Mouse (Mus musculus) liver, embryonic 11.5 days (tissue): ENCODE measurements around the gene Lax1. TPM values are rescaled to one million over a fixed set of nuclear protein-coding genes. Genes with fewer than 3 reads are reported as not detected.

Experiments
- ATAC-seq: fragments of 200-750 bp; cut with Nextera tagmentation; replicated peaks from 2 replicates; pipeline ENCODE4 v1.8.0; 2017; ENCODE audit warnings: moderate number of reproducible peaks, mild to moderate bottlenecking, moderate TSS enrichment, moderate library complexity; ENCODE audit not compliant: low FRiP score
- DNase-seq: peaks from one replicate; pipeline ENCODE4 v3.0.0-alpha.2; 2017; ENCODE audit warnings: low spot score
- H3K27ac ChIP-seq: fragments of 300-500 bp; sonication (generic); 2 replicates; pipeline ENCODE4 v1.5.1; 2014; ENCODE audit warnings: mild to moderate bottlenecking, low read depth, low read length, control low read depth
- H3K27me3 ChIP-seq: fragments of 300-500 bp; sonication (generic); replicated peaks from 2 replicates; pipeline ENCODE4 v1.6.1; 2014; ENCODE audit warnings: low read length, mixed read lengths; ENCODE audit not compliant: control insufficient read depth, insufficient read depth
- H3K36me3 ChIP-seq: fragments of 300-500 bp; sonication (generic); 2 replicates; pipeline ENCODE4 v1.6.1; 2014; ENCODE audit warnings: mild to moderate bottlenecking, low read length, moderate library complexity, mixed read lengths; ENCODE audit not compliant: control insufficient read depth, insufficient read depth
- H3K4me1 ChIP-seq: fragments of 300-500 bp; sonication (generic); replicated peaks from 2 replicates; pipeline ENCODE4 v1.6.1; 2014; ENCODE audit warnings: low read length, mixed read lengths; ENCODE audit not compliant: control insufficient read depth, insufficient read depth
- H3K4me2 ChIP-seq: fragments of 300-500 bp; sonication (generic); 2 replicates; pipeline ENCODE4 v1.6.1; 2014; ENCODE audit warnings: mild to moderate bottlenecking, control low read depth, moderate library complexity
- H3K4me3 ChIP-seq: fragments of 300-500 bp; sonication (generic); 2 replicates; pipeline ENCODE4 v1.5.1; 2014; ENCODE audit warnings: low read depth, low read length, control low read depth
- H3K9ac ChIP-seq: fragments of 300-500 bp; sonication (generic); 2 replicates; pipeline ENCODE4 v1.6.1; 2014; ENCODE audit warnings: low read depth, low read length, control low read depth
- H3K9me3 ChIP-seq: fragments of 300-500 bp; sonication (generic); 2 replicates; pipeline ENCODE4 v1.6.1; 2016; ENCODE audit warnings: low read length, inconsistent platforms, mixed read lengths; ENCODE audit not compliant: control insufficient read depth
- WGBS: fragments of 180-500 bp; shearing (Covaris S2); extraction: QIAGEN DNeasy Blood & Tissue Kit; methylation state at CpG from one replicate; pipeline ENCODE4 v1.1.7; 2014; 5-methylcytosine and 5-hydroxymethylcytosine counted together
- microRNA-seq: library from miRNA; unstranded; fragments of <30 nt; microRNA quantifications from one replicate; pipeline ENCODE4, GENCODE M21; 2017; ENCODE audit warnings: borderline number of aligned reads
- polyA plus RNA-seq: library from polyadenylated mRNA; unstranded; fragments of >200 nt; fragmentation: Nextera tagmentation; extraction: Ambion mirVana; gene quantifications from 2 replicates; pipeline ENCODE4 v1.2.1, GENCODE M21; 2014

Lax1 gene
- polyA plus RNA-seq, 1 experiment from 2014 or later, result 0.62 TPM

DNA sequence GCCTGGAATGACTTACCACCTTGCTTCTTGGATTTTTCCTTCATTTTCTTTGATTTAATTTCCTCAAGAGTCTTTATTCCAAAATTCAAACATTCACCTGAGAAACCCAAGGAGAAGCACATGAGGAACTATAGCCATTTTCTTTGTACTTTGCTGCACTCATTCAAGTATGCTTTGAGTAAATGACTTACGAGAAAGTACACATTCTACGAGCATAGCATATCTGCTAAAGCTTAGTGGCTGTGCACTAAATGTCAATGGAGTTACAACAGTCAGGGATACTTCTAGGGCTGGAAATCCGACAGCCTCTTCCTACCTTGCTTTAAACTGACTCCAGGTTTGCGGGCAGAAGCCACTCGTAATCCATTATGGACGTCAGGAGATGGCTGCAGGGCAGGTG is 51.4 kb downstream of the Lax1 start:
- DNase-seq (no peak), ATAC-seq (no peak)
- no peaks in the 10 kb centered on the region for H3K9me3 ChIP-seq
- H3K27me3 ChIP-seq, result no peaks in the 10 kb centered on the region
- no peak overlapping the region for H3K9ac ChIP-seq
- no peaks in the 10 kb centered on the region for H3K4me1 ChIP-seq
- peaks cover 47% of the 10 kb centered on the region for H3K36me3 ChIP-seq
- 93% methylated on average over 6 of the region's 6 CpGs for WGBS
- no peak overlapping the region for H3K4me3 ChIP-seq
- no peak overlapping the region for H3K27ac ChIP-seq
- no peak overlapping the region for H3K4me2 ChIP-seq

DNA sequence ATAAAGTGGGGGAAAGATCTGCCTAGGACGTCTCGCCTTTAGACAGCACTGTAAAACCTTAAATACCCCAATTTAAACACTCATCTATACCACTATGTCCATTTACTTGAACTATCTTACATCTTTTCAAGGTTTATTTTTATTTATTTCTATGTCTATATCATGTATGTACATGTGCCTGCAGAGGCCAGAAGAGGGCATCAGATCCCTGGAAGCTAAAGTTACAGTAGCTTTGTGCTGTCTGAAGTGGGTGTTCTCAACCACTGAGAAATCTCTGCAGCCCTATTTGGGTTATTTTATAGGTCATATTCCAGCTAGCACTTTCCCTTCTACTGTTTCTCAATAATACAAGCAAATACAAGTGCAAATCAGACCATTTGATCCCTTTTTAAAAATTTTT is 57.7 kb downstream of the Lax1 start:
- Histone ChIP-seq H3K4me2 (no peak overlapping the region), H3K9me3 (no peaks in the 10 kb centered on the region), H3K4me3 (no peak overlapping the region), H3K9ac (no peak overlapping the region), H3K36me3 (peaks cover 44% of the 10 kb centered on the region), H3K27me3 (no peaks in the 10 kb centered on the region), H3K4me1 (no peaks in the 10 kb centered on the region), H3K27ac (no peak overlapping the region)
- DNase-seq (no peak), ATAC-seq (no peak)
- 87% methylated on average over 2 of the region's 2 CpGs for WGBS

Small RNAs within 50 kb of the gene (microRNA-seq; reads per million reads assigned to microRNA genes)
- 2.8 reads per million for gene Mir6903

Other genes with a start within 250 kb of the Lax1 start
- 690 and 722 TPM in 2 replicates for gene Snrpe, start 79.8 kb downstream of the Lax1 start, polyA plus RNA-seq
- not detected in 2 replicates for gene Zbed6, start 29.2 kb downstream of the Lax1 start, polyA plus RNA-seq
- gene Gm38394, start 28.8 kb downstream of the Lax1 start, polyA plus RNA-seq, result 4.4 and 4.5 TPM in 2 replicates
- gene Atp2b4, start 110.9 kb upstream of the Lax1 start, polyA plus RNA-seq, result 17.1 and 19.6 TPM in 2 replicates
- gene Optc, start 217.9 kb upstream of the Lax1 start, polyA plus RNA-seq, result 0.40 TPM in 1 of 2 replicates, not detected in the other
- 0.11 and 0.23 TPM in 2 replicates for gene Prelp, start 231.3 kb upstream of the Lax1 start, polyA plus RNA-seq